Mouse (Mus musculus) frontal cortex, postnatal 10 days (tissue): ENCODE measurements around the gene Slc10a3.
"Not testable (repeated sequence)": the region's sequence is repeated elsewhere in the genome, so short reads cannot be mapped to it uniquely, and the experiment has no call there.

Experiments used
- DNase-seq, 2 experiments: peaks; one replicate each; pipeline ENCODE4 v3.0.0; 2022; ENCODE audit warnings: low spot score in 2 of 2, mixed read lengths in 1 of 2

Gene Slc10a3

DNA sequence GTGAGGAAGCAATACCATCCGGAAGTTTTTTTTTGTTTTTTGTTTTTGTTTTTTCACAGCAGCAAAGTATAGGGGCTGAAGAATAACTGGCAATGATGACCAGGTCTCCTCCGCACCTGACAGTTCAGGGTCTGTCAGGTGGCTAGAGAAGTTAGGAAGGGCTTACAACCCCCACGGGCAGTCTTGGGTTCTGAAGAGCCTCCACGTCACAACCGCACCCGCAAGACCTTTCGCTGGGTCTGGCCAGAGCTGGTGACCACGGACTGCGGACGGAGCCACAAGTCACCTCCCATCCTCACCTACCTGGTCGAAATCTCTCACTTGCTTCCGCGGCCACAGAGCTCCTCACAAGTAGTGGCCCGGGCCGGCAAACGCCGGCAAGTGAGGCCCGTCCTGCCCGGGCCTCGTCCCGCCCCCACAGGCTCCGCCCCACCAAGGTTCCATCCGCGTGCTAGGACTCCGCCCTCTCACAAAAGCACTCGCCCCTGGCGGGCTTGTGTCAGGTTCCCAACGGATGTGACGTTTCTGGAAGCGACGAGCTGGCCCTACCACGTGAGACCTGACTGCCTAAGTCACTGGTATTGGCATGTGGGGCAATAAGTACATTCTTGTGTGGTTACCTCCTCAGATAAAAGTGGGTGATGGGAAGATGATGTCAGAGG lies at the start of gene Slc10a3, which contains the start of gene Ubl4a:
Gene Slc10a3 (minus strand): TSS at position 462 of the 662 bp plus-strand sequence.
Gene Ubl4a (minus strand): TSS at position 331 of the 662 bp plus-strand sequence.
- DNase-seq: peak; percentile 74 to 79

- DNase-seq: peak; percentile 40 to 60
These were observed 40.2 kb upstream of the Slc10a3 start for GRCm38 (mm10) chrX:74413377-74413776.

- no peak for DNase-seq
These were observed 35.2 kb upstream of the Slc10a3 start for GRCm38 (mm10) chrX:74408340-74408739.

DNA sequence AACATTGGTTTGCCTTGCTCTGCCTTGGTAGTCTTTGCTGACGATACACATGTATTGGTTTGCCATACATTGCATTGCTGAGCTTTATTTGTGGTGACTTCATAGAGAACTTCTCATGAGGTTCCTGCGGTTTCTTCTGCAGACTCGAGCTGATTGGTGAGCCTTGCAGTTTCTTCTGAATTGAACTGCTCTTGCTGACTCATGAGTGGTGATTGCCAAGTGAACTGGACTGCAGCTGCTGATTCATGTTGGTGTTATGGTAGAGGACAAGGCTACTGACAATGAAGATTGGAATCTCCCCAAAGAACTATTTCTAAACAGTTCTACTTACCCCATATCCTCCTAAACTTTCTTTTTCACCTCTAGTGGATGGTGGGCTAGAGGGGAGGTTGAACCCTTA lies 27.0 kb upstream of the Slc10a3 start:
- no peak for DNase-seq

DNA sequence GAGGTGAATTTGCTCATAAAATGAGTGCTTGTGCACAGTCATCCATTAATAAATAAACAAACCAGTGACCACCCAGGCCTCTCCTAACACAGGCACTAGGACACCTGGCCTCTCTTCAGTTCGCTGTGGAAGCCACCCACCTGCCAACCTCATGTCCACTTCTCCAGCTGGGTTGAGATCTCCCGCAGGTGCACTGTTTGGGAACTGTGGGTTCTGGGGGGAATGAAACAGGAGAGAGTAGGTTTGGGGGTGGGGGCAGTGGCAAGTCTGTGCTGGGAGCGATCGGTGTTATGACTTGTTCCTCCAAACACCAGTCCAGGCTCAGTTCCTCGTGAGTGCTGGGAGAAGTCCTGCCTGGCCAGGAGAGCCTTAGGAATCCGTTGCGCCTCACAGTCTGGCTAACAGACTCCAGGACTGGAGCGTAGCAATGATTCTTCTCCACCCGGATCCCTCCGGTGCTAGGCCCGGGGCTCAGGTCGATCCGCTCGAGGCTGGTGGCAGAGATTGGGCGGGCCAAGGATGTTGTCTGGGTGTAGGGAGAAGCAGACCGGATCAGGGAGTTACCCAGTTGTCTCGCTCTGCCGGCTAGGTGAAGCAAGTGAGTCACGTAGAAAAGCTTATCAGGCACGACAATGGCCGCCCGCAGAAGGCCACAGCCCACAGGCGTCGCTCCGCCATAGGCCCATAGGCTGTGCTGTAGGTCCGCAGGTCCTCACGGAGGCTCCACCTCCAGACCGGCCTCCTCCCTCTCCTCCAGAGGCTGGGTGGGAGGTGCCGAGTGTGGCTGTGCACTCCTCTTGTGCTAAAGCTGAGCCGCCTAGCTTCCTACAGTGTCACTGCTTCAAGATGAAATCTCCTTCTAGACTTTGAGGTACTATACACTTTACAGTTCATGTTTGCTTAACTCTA lies 19.6 kb upstream of the Slc10a3 start, which contains the start of the genes Fam3a and Ikbkg:
Gene Fam3a (minus strand): TSS at position 738 of the 909 bp plus-strand sequence.
Gene Ikbkg (plus strand): TSS at position 756 of the 909 bp plus-strand sequence.
- DNase-seq: peak; percentile 75 to 81

DNA sequence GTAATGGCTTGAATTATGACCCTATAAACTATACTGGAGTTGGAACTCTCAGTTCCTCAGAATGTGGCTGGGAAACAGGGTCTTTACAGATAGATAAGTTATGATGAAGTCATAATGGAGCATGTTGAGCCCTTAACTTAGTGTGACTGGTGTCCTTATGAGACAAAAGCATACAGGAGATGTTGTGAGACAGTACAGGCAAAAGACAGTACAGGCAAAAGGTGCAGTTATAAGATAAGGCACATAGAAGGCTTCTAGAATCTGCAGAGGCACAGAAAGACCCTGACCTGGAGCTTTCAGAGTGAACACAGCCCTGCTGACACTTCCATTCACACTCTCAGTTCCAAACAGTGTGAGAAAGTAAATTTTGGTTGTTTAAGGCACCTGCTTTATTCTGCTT lies 15.0 kb upstream of the Slc10a3 start:
- no peak for DNase-seq

- no peak for DNase-seq
These were observed 11.3 kb upstream of the Slc10a3 start for GRCm38 (mm10) chrX:74384451-74384850.

DNA sequence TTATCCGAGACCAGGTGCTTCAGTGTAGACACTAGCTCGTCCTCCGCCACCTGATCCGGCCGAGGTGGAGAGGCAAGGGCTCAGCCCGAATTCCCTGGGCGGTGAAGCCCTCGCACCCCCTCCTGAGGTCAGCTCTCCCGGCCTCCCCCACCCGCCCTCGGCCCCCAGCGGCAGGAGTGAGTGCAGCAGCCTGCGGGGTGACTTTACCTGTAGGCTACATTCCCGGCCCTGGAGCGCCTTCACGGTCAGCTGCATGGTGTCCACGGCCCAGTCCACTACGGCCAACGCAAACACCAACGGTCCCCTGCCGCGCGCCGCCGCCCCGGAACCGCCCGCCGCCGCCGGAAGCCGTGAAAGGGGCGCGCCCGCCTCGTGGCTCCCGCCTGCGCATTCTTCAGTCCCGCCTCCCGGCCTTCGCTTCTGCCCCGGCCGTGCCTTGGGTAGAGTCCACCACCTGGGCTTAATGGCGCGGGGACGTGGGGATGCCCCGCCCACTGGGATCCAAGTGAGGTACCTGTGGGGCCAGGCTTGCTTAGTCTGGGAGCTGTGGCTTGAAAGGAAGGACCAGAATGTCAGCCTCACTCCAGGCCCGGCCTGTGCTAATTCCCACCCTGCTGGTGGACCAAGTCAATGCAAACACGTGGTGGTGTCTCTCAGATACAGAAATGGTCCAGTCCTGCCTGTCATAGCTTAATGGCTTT lies 4.8 kb downstream of the Slc10a3 start:
- DNase-seq: peak; percentile 21 to 51

DNA sequence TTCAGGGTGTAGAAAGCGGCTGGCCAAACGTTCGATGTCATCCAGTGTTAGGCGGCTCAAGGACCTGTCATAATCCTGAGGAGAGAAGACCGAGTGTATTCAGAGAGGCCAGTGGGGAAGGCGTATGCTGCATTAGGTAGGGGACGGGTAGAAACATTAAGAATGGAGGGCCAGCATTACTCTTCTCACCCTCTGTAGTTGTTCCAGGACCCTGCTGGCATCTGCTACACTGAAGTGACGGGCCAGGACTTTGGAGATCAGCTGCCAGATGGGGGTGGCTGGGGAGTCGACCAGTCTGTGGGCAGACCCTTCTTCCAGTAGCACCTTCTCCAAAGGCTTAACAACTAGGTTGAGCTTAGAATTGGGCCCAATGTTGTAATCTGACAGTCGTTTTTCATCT lies 5.6 kb downstream of the Slc10a3 start:
- no peak for DNase-seq

DNA sequence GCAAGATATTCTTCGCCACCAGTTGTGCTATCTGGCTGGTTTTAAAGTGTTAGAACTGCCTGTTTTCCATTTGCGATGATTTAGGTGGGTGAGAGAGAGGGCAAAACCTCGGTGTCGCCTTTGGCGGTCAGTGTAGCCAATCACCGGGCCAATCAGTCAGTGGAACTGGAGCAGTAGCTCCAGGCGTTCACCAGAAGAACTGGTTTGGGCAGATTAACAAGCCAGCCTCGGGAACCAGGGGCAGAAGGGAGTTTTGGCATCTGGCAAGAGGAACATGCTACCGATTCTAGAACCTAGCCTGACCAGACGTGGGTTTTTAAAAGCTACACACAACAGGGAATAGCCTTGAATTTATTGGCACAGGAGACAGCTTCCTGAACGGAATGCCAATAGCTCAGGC lies 14.0 kb downstream of the Slc10a3 start:
- DNase-seq: no peak

DNA sequence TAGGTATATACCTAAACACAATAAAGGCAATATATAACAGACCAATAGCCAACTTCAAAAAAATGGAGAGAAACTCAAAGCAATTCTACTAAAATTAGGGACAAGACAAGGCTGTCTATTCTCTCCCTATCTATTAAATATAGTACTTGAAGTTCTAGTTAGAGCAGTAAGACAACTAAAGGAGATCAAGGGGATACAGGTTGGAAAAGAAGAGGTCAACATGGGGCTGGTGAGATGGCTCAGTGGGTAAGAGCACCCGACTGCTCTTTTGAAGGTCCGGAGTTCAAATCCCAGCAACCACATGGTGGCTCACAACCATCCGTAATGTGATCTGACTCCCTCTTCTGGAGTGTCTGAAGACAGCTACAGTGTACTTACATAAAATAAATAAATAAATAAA lies 16.1 kb downstream of the Slc10a3 start:
- not testable (repeated sequence) for DNase-seq

DNA sequence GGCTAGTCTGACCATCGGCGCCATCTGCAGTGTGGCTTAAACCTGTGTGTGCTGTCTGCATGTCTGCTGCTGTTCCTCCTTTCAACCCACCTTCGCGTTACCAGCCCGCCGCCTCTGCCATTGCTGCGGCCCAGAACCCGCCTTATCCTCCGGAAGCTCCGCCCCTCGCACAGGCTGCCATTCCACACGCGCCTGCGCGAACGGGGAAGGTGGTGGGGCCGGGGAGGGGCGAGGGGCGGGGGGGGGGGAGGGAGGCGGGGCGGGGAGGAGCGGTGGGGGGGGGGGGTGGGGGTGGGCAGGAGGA lies 19.7 kb downstream of the Slc10a3 start, which contains the start of gene Lage3:
Gene Lage3 (minus strand): TSS at position 152 of the 304 bp plus-strand sequence.
- peak; percentile 65 to 78 for DNase-seq

GRCm38 (mm10) chrX:74352645-74353466 lies 20.3 kb downstream of the Slc10a3 start:
- DNase-seq: no peak

DNA sequence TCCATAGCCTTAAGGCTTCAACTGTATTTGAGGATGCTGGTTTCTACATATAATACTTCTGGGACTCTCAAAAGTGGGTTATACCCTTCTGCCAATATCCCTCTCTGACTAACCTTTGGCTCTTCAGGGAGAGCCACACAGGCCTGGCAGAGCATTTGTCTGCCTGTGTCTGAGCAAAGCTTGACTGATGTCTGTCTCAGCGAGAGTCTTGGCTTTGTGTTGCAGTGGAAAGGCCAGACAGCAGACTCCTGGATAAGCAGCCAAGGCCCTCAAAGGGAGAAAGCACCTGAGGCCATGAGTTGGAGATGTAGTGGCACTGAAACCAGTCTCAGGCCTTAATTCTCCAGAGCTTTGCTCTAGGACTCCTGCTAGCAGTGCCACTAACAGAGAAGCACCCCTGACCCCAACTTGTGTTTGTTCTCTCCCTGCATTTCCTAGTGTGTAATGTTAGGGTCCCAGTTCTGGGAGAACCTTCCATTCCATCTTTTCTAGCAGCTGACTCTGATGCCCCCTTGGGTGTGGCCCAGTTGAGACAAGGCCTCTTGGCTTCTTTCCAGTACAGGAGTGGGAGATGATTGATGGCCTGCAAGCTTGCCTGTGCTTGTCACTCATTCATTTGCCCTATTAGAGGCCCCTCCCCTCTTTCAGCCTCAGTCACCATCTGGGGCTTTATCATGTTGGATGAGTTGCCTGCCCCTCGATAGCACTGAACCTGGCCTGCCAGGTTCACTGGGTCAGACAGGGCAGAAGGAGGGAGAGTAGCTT lies 42.8 kb downstream of the Slc10a3 start:
- no peak for DNase-seq

GRCm38 (mm10) chrX:74329215-74329671 lies 43.9 kb downstream of the Slc10a3 start:
- peak in 1 of 2 experiments; percentile 16 for DNase-seq

GRCm38 (mm10) chrX:74328725-74329161 lies 44.4 kb downstream of the Slc10a3 start, which contains the start of gene Plxna3:
TSS of gene Plxna3 (plus strand) at chrX:74329066.
- peak; percentile 36 to 59 for DNase-seq
